Mouse (Mus musculus): Measurements from ENCODE around the gene Pcx.

Pcx gene

DNA sequence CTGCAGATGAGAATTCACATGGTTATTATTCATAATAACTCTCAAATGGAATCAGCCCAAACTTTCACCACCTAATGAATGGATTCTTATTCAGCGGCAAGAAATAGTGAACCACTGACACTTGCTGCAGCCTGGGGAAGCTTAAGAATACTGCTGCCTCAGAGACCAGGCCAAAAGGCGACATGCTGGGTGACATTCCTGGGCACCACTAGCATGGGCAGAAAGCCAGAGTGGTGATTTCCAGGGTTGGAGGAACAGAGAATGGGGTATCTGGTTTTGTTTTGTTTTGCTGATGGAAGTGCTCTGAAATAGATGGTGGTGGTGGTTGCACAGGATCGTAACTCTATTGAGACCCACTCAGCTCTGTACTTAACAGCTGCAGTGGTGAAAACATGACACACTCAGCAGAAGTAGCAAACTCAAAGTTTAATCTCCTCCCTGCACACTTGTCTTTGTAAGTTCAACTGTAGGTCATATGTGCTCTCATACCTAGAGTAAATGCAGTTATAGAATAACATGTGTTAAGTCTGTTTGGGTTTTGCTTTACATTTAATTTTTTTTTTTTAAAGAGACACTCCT lies 38.1 kb downstream of the Pcx start:
- no peak for DNase-seq (ENCODE audit: low spot score)

DNA sequence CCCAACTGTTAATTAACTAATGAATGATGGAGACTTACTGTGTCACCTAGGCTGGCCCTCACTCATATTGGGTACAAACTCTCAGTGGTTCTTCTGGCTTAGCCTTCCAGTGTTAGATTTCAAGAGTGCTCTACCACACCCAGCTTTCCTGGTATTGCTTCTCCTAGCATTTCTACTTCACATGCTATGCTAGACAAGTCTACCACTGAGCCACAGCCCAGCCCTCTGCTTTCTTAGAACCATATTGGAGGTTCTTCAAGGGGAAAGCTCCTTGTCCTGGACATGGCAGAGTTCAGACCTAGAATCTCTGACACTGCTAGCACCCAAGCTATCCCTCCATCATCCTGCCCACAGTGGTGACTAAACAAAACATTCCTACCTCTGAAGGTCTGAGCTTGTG lies 44.0 kb downstream of the Pcx start:
- no peak for DNase-seq (ENCODE audit: low spot score)

DNA sequence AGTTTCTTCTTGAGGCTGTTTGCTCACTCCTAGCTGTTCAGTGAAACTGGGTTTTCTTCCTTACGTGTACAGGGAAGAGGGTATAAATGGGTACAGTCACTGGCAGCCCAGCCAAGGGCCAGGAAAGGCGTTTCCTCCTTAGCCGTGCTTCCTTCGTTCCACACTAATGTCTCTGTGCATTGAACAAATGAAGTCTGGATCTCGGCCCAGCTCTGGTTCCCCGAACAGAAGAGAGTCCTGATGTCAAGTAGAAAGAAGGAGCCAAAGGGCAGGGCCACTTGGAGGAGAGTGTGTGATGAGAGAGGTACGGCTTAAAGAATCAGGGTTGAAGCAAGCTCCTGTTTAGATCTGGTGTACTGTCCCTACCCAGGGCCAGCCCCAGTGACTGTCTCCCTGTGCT lies 44.8 kb downstream of the Pcx start:
- no peak for DNase-seq (ENCODE audit: low spot score)

DNA sequence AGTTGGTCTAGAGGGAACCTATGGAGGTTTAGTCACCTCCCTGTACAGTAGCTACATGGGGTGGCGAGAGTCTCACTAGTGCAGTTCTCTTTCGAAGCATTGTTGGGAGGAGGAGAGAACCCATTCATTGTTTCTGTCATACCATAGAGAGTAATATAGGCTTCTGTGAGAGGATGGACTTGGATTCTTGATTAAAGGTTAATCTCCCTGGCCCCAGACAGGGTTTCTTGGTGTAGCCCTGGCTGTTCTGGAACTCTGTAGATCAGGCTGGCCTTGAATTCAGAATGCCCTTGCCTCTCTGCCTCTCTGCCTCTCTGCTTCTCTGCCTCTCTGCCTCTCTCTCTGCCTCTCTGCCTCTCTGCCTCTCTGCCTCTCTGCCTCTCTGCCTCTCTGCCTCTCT lies 46.5 kb downstream of the Pcx start:
- DNase-seq (ENCODE audit: low spot score): no peak

DNA sequence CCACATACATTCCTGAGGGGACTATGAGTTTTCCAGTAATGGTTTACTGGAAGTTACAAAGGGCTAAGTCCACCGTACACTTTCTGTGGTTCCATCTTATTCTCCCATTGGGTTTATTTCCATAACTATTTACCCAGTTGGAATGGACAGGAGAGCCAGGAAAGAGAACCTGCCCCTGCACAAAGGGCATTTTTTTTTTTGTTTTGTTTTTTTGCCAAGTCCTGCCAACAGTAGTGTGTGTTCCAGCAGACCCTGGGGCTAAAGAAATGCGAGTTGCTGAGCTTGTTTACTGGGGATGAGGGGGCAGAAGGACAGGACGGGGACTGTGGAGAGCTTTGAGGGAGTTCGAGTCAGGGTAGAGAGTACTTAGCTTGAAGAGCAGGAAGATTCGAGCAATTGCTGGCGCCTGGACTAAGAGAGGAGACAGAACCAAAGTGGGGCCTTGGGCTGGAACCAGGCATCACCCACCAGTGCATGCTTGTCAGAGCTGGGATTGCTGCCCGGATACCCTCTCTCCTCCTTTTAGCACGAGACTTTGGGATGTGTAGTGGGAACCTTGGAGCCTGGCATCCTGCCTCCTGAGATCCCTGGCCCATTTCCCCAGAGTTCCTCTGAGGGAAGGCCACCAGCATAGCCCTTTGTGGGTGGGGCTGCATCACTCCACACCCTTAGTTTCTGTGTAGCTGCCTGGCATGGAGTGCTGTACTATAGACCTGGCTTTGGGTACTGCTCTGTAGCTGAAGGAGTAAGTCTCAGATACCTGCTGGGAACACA lies 47.7 kb downstream of the Pcx start:
- no peak for DNase-seq (ENCODE audit: low spot score)

DNA sequence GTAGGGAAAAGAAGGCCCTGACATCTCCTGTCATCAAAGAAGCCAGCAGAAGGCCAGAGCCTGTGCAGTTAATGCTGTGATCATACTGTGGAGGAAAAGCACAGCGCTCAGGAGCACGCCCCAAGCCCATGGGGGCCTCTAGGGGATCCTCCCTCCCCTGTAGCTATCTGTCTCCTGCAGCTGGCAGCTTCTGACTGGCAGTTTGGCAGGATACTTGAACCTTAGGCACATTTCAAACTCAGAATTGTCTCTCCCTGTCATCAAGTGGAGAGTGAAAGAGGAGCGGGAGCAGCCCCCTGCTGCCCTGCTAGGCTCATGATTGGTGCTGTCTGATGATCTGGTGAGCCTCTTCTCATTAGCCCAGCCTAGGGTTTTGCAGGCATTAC lies 48.3 kb downstream of the Pcx start:
- no peak for DNase-seq (ENCODE audit: low spot score)

DNA sequence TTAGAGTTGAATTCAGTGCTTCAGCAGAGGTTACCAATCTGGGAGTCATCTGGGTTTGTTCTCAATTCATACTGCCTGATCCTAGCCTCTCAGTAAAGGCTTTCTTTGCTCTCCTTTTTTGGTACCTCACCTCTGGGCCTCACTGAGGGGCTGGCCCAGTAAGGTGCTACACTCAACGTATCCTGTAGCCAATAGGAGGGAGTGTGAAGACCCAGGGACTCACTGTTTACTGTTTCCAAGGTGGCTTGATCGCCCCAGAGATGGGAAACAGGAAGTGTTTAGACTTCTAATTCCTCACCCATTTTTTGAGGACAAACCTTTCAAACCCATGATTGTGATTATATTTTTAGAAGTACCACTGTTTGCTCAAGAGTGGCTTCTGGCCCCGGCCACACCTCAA lies 48.7 kb downstream of the Pcx start:
- no peak for DNase-seq (ENCODE audit: low spot score)

DNA sequence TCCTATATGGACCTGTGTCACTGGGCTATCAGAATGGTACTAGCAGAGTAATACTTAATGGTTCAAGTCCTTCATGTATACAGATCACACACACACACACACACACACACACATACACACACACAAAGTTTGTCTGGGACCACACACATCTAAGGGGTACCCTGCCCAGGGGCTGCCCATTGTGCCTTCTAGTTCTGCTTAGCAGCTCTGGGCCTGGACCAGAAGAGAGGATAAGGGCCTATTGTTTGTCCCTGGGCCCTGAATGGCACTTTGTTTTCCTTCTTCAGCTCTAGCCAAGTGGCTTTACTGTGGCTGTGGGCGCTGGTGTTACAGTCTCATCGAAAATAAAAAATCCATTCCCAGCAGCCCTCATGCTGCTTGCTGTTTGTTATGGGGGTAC lies 49.3 kb downstream of the Pcx start:
- DNase-seq (ENCODE audit: low spot score): no peak

DNA sequence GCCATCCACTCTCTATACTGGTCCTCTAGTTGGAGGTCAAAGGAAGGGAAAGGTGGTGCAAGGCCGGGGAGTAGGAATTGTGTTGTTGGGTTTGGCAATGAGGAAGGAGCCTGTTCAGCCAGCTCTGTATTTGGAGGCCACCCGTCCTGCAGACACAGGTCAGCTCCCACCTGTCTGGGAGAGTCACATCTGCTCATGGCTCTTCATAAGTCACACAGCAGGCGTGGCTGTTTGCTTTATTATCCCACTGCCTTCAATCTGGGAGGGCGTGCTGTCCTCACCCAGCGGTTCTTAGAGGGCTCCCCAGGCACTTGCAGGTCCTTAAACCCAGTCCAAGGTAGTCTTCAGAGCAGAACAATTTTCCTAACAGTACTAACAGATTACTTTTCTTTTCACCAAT lies 49.9 kb downstream of the Pcx start:
- DNase-seq (ENCODE audit: low spot score): no peak

DNA sequence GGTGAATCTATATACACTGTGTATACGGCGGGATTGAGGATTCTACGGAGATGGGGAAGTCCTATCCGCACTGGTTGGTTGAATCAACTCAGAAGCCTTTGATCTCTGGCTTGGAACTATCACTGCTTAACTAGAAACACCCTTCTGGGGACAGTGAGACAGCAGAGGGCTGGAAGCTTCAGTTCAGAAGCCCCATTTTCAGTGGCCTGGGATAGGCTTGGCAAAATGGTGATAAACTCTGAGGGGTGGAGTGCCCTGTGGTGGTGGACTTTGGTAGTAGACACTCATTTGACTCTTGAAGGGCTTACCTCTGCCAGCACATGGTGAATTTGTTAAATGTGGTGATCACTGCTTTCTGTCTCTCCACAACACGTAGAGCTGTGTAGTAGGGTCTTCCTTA lies 55.4 kb downstream of the Pcx start:
- no peak for DNase-seq (ENCODE audit: low spot score)

DNA sequence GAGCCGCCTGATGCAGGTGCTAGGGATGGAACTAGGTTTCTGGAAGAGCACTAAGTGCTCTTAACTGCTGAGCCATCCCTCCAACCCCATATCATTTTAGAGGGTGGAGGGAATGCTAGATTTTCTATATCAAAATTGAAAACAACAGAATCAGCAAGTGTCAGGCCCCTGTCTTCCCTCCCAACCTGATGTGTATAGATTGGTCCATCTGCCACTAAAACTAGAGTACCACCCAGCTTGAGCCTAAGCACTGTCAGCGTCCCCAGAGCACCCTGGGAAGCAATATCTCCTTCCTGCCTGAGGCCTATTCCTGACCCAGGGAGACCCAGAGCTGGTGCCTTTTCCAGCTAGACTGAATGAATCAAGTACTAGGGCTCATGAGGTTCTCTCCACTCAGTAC lies 56.6 kb downstream of the Pcx start:
- DNase-seq (ENCODE audit: low spot score): no peak

DNA sequence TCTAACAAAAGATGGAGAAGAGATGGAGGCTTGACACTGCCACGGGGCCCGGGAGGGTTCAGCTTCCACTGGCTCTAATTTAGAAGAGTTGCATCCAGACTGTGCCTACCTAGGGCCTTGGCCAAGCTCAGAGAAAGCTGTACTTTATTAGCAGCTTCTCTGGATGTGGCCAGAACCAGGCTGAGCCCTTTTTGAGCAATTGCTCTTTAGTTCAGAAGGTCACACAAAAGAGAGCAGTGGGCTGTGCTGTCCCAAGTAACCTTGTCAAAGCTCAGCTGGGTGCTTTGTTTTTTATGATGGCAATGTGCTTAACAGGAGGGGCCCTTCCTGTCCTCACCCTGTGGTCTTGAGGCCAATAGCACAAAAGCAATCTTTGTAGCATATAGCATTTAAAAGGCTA lies 57.4 kb downstream of the Pcx start:
- DNase-seq (ENCODE audit: low spot score): no peak

DNA sequence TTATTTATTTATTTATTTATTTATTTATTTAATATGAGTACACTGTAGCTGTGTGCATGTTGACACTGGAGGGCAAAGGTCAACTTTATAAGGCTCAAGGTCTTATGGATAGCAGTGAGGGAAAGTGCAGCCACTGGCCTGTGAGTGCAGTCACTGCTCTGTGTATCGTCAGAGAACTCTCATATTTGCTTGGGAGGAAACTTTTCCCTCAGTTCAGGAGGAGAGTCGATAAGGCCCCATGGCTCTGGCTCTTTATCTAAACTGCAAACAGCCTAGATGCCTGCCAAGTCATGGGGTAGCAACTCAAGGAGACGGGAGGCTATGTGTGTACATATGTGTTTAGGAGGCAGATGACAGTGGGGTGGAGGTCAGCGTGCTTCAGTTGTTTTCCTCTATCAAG lies 58.6 kb downstream of the Pcx start:
- DNase-seq (ENCODE audit: low spot score): no peak

DNA sequence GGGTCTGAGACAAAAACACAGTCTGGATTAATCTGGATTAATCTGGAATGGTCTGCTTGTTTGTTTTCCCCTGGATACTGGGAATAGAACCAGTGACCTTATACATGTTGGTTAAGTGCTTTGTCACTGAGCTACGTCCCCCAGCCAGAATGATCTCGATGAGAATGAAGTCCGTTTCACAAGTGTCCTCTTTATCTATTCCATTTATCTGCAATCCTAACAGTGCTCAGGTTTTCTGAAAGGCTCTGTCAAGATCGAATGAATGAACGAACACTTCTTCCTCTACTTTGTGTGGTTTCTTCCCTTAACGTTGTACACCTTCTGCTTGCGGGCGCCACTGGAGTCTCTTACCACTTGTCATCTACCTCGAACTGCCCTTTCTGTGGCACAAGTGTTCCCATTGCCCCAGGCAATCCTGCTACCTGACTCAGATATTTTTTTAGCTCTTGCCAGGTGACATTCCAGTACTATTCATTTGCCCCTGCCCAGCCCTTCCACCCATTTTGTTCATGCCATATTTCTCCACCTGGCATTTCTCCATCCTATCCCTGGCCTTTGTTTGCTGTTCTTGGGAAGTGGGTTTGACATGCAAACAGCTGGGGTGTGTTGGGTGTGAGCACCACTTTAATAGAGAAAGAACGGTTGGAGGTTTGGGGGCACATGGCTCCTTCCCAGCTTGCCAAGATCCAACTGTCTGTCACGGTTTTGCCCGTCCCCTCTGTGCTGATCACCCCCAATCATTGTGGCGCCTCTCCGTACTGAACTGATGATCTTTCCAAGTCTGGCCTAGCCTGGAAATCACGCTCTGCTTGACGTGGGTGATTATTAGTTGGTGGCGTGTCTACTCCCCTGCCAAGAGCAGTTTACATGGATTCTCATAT lies 59.3 kb downstream of the Pcx start:
- DNase-seq (ENCODE audit: low spot score): no peak

DNA sequence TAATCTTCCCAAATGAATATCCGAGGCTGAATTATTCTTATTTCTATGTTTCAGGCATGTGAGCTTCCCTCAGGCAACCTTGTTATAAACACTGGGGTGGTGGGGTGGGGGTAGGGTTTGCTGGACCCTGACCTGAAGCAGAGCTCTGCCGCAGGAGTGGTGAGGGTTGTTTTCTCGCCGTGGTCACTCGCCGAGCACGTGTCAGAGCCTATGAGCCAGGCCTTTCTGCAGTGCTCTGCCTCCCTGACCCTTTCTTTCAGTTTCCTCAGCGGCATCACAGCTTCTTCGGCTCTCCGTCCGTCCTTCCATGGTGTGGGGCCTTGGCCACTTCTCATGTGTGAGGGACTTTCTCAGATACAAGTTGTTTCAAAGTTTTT lies 60.0 kb downstream of the Pcx start:
- no peak for DNase-seq (ENCODE audit: low spot score)

DNA sequence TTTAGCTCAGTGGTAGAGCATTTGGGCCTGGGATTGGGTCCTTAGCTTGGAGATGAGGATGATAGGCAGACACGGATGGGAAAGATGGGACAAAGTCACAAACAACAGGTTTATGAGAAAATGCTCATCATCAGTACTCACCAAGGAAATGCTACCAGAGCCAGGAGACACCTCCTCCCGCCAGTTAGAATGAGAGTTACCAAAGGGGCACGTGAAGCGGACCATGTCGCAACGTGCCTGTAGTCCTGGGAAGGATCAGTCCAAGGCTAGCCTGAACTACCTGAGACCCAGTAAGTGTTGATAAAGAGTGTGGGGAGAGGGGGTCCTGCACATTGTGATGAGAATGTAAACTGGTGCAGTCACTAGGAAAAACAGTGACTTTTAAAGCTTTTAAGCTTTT lies 60.5 kb downstream of the Pcx start:
- DNase-seq (ENCODE audit: low spot score): no peak

DNA sequence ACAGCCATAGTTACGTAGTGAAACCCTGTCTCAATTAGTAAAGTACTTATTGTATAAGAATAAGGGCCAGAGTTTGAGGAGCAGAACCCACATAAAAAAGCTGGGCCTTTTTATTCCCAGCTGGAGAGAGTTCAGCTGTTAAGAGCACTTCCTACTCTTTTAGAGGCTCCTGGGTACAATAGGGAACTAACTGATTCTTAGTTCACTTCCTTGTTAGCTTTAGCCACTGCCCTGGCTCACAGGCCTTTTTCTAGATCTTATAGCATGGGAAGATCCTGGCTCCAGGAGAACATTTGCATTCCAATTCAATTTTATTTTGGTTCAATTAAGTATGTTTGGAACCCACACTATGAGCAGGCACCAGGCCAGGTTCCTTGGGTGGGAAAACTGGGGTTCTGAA lies 61.4 kb downstream of the Pcx start:
- no peak for DNase-seq (ENCODE audit: low spot score)

DNA sequence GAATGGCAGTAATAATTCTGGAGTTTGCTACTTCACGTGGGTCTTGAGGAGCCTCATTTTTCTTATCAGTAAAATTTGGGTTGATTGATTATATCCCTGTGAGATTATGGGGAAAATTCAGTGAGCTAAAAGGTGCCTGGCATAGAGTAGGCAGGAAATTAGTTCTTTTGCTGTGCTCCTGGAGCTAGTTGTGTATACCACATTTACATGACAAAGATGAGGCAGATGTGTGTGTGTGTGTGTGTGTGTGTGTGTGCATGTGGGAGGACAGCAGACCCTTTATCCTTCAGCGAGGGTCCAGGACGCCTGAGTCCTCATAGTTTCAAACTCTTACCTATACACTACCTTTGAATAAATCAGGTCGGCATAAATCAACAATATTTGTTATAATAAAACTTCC lies 61.8 kb downstream of the Pcx start:
- no peak for DNase-seq (ENCODE audit: low spot score)

DNA sequence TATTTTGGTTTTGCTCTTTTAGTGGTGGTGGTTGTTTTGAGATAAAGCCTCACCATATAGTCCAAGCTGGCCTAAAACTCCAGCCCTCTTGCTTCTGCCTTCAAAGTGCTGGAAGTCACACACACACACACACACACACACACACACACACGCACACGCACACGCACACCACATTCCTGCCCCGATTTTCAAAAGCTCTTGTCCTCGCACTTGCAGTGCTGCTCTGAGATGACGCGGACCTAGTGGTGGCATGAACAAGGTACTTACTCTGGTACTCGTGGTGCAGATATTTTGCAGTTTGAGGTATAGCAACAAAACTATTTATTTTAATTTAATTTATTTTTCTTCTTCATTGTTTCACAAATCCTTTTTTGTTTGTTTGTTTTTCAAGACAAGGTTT lies 62.2 kb downstream of the Pcx start:
- no peak for DNase-seq (ENCODE audit: low spot score)

DNA sequence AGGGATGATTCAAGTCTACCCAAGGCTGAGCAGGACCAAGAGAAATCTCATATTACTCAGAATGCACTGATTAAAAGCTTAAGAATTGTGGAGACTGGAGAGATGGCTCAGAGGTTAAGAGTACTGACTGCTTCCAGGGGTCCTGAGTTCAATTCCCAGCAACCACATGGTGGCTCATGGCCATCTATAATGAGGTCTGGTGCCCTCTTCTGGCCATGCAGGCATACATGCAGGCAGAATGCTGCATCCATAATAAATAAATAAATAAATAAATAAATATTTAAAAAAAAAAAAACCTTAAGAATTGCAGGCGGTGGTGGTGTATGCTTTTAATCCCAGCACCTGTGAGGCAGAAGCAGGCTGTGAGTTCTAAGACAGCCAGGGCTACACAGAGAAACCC lies 63.0 kb downstream of the Pcx start:
- no peak for DNase-seq (ENCODE audit: low spot score)

DNA sequence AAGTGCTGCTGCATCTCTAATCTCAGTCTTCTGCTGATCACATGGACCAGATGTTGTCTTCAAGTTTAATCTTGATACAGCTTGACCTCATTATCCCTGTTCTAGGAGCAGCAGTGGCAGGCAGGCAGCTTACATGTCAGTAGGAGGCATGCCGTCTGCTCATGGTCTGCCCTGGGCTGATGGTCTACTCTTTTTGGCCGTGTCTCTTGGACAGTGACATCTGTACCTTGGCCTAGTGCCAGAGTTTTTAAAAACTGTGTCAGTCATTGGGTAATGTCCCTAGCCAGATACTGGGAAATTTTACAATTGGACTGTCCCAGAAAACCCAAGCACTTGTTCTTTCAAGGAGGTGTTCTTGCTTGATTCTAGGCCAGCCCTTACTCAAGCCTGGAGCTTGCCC lies 68.5 kb downstream of the Pcx start:
- DNase-seq (ENCODE audit: low spot score): no peak

DNA sequence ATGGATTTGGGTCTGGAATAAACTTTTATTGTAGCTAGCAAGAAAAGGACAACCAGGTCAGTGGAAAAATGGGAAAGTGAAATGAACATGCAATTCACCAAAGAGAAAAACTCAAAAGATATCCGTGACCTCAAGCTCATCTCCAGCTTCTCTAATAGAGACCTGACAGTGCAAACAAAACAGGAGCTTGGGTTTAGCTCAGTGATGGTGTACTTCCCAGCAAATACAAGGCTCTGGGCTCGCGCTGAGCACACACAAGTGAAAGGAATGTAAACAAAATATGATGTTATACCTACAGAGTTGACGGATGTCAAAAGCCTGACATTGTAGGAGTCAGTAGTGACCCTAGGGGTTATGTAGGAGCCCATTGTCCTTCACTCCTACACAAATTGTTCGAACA lies 69.0 kb downstream of the Pcx start:
- no peak for DNase-seq (ENCODE audit: low spot score)

DNA sequence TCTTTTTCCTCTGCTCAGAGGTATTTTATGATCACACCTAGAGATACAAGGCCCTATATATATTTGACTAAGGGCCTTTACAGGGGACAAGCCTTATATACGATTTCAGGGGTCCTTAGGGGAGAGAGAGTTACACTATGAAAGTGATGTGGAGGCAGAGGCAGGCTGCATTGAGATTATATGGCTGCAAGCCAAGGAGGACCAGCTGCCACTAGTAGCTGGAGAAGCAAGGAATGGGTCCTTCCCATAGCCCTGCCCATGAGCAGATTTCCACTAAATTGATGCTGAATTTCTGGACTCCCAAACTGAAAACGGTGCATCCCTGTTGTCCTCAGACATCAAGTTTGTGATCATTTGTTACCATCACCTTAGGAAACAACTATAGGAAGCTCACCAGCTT lies 73.6 kb downstream of the Pcx start:
- DNase-seq (ENCODE audit: low spot score): no peak
